In the genomic region with DNA sequence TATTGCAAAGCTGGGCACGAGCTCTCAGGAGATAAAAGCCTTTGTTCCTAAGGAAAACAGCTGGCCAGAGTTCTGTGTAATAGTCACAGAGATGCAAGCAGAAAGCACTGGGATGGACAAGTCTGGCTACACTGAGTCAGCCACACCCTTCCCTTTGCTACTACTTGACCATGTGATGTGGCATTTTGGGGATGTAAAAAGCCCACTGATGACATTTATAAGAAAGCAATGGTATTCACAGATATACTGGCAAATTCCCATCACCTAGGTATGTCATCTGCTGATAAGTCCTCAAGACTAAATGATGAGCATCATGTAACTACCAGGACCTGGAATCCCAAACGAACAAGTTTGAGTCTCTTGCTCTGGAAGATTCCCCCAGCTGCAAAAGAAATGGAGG, we compare ENCODE assay signal across 16 mouse cellular contexts.
DNase-seq lines count a peak whose midpoint lies in the region; ATAC-seq lines count a peak whose summit lies in the region.
"Had no signal": no experiment of that assay in that cellular context is flagged by ENCODE, and none has a peak within 500 bp of the region (broad histone marks: within the 10 kb centered on the region; RNA-seq: fewer than 3 reads in every experiment).

No protein-coding gene starts in this region.

- H3K9ac ChIP-seq in forebrain, embryonic 13.5 days: no peak overlapping the region
- H3K9ac ChIP-seq in heart, embryonic 15.5 days: no peak overlapping the region
- no peak overlapping the region for H3K9ac ChIP-seq in neural tube, embryonic 13.5 days
- H3K9ac ChIP-seq: lung, embryonic 14.5 days had no signal

- H3K27ac ChIP-seq in forebrain, embryonic 10.5 days: peak overlapping the region; percentile 49; the same call in 1 of the 2 replicates
- H3K27ac ChIP-seq in forebrain, embryonic 13.5 days: no peak overlapping the region
- H3K27ac ChIP-seq in heart, embryonic 15.5 days: peak overlapping the region; percentile 35; the same call in 1 of the 2 replicates
- peak overlapping the region; percentile 34; the same call in 1 of the 2 replicates for H3K27ac ChIP-seq in neural tube, embryonic 13.5 days (replicated peaks)
- H3K27ac ChIP-seq: macrophage; stomach, postnatal 0 days had no signal

- no peak for ATAC-seq in forebrain, embryonic 13.5 days
- no peak for ATAC-seq in heart, embryonic 15.5 days (replicated peaks; ENCODE audit: insufficient number of reproducible peaks, insufficient read depth, low FRiP score, low read depth)
- no peak for ATAC-seq in neural tube, embryonic 13.5 days (ENCODE audit: low read depth)
- ATAC-seq: forebrain, embryonic 14.5 days; intestine, embryonic 16.5 days had no signal

- whole genome bisulfite sequencing in forebrain, embryonic 10.5 days: 69% methylated on average over 2 of the region's 2 CpGs
- 58% methylated on average over 2 of the region's 2 CpGs for WGBS in forebrain, embryonic 13.5 days
- 58% methylated on average over 2 of the region's 2 CpGs for WGBS in heart, embryonic 15.5 days
- 62% methylated on average over 2 of the region's 2 CpGs for WGBS in neural tube, embryonic 13.5 days

- H3K27me3 ChIP-seq in forebrain, embryonic 10.5 days (ENCODE audit: poor library complexity, severe bottlenecking): no peaks in the 10 kb centered on the region
- no peaks in the 10 kb centered on the region for H3K27me3 ChIP-seq in forebrain, embryonic 13.5 days
- H3K27me3 ChIP-seq in heart, embryonic 15.5 days: no peaks in the 10 kb centered on the region
- no peaks in the 10 kb centered on the region for H3K27me3 ChIP-seq in neural tube, embryonic 13.5 days

- H3K4me3 ChIP-seq in forebrain, embryonic 10.5 days: no peak overlapping the region
- H3K4me3 ChIP-seq in forebrain, embryonic 13.5 days: no peak overlapping the region
- H3K4me3 ChIP-seq in heart, embryonic 15.5 days: no peak overlapping the region
- no peak overlapping the region for H3K4me3 ChIP-seq in neural tube, embryonic 13.5 days

- no peak overlapping the region for H3K4me2 ChIP-seq in forebrain, embryonic 13.5 days
- H3K4me2 ChIP-seq in heart, embryonic 15.5 days: no peak overlapping the region
- H3K4me2 ChIP-seq in neural tube, embryonic 13.5 days: no peak overlapping the region
- H3K4me2 ChIP-seq: lung, embryonic 14.5 days had no signal

- H3K9me3 ChIP-seq in forebrain, embryonic 10.5 days: no peaks in the 10 kb centered on the region
- H3K9me3 ChIP-seq in forebrain, embryonic 13.5 days (replicated peaks): no peaks in the 10 kb centered on the region
- no peaks in the 10 kb centered on the region for H3K9me3 ChIP-seq in heart, embryonic 15.5 days (replicated peaks)
- no peaks in the 10 kb centered on the region for H3K9me3 ChIP-seq in neural tube, embryonic 13.5 days

- DNase-seq in forebrain, embryonic 10.5 days (ENCODE audit: extremely low spot score, low spot score): no peak
- DNase-seq in heart, postnatal 4 days: no peak
- no peak for DNase-seq in neural tube, embryonic 10.5 days (ENCODE audit: extremely low spot score, low spot score)
- DNase-seq in cerebellum, postnatal 14 days: no peak
- DNase-seq in kidney, adult 18-20 months: no peak
- DNase-seq: cerebellum, adult 11-12 months; layer of hippocampus, adult 9-11 months; lung, embryonic 14.5 days; thymus, postnatal 25 days had no signal

- H3K4me1 ChIP-seq in forebrain, embryonic 10.5 days: peaks cover 85% of the 10 kb centered on the region
- peaks cover 76% of the 10 kb centered on the region for H3K4me1 ChIP-seq in forebrain, embryonic 13.5 days
- H3K4me1 ChIP-seq in heart, embryonic 15.5 days (replicated peaks): peaks cover 77% of the 10 kb centered on the region
- peaks cover 89% of the 10 kb centered on the region for H3K4me1 ChIP-seq in neural tube, embryonic 13.5 days (replicated peaks)

- H3K36me3 ChIP-seq in forebrain, embryonic 10.5 days (replicated peaks): peaks cover 82% of the 10 kb centered on the region
- peaks cover 23% of the 10 kb centered on the region for H3K36me3 ChIP-seq in forebrain, embryonic 13.5 days (ENCODE audit: poor library complexity, severe bottlenecking)
- no peaks in the 10 kb centered on the region; the same call in 1 of the 2 replicates for H3K36me3 ChIP-seq in heart, embryonic 15.5 days
- H3K36me3 ChIP-seq in neural tube, embryonic 13.5 days: no peaks in the 10 kb centered on the region
